Mouse (Mus musculus): ENCODE measurements around the gene BC030867.

DNA sequence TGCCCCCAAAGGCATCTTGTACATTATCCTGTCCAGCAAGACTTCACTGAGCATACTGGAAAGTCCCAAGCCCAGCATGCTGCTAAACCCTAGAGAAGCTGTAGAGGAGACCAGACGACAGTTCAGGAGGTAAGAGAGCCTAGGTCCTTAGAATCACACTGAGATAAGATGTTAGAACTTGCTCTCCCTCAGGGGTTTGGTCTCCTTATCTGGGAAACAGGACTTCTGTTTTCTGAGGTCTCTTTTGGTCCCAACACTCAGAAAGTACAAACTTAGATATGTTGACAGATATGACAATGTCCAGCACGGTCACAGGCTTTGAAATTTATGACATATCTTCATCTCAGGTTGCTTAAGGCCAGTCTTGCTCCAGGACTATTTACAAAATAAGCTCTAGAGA is 12.7 kb upstream of the BC030867 start:
- TF ChIP-seq CTCF (IDR thresholded peaks at IDR 0.05; ENCODE audit: control insufficient read depth, insufficient read depth, insufficient replicate concordance, low read depth, low read length) (no peak), POLR2A (IDR thresholded peaks at IDR 0.05; ENCODE audit: control insufficient read depth, low read depth, low read length) (no peak)

Data from testis, adult 2 months (tissue).